Mouse (Mus musculus) MEL (cell line): ENCODE results near the gene Cmtm3.

Source experiments
- ETS1 ChIP-seq: IDR thresholded peaks from 2 replicates; pipeline ENCODE4 v1.6.1; 2012; ENCODE audit warnings: low read depth, mild to moderate bottlenecking, inconsistent platforms, low read length, improper control_type of control experiment, moderate library complexity
- MEF2A ChIP-seq: IDR thresholded peaks from 2 replicates; pipeline ENCODE4 v1.6.1; 2014; ENCODE audit warnings: low read depth, mild to moderate bottlenecking, inconsistent platforms, low read length, improper control_type of control experiment; ENCODE audit not compliant: poor library complexity, insufficient replicate concordance, severe bottlenecking; ENCODE audit errors: extremely low read depth
- POLR2A ChIP-seq, 2 experiments: IDR thresholded peaks; 2 replicates each; pipeline ENCODE4 v1.6.1; 2011 to 2012; ENCODE audit warnings: low read length in 2 of 2, mild to moderate bottlenecking in 2 of 2, control low read depth in 1 of 2, improper control_type of control experiment in 1 of 2, low read depth in 1 of 2, moderate library complexity in 1 of 2; ENCODE audit not compliant: control insufficient read depth in 1 of 2, insufficient read depth in 1 of 2, poor library complexity in 1 of 2
- TCF12 ChIP-seq: IDR thresholded peaks from 2 replicates; pipeline ENCODE4 v1.6.1; 2014; ENCODE audit warnings: low read depth, mild to moderate bottlenecking, inconsistent platforms, low read length, improper control_type of control experiment, moderate library complexity

DNA sequence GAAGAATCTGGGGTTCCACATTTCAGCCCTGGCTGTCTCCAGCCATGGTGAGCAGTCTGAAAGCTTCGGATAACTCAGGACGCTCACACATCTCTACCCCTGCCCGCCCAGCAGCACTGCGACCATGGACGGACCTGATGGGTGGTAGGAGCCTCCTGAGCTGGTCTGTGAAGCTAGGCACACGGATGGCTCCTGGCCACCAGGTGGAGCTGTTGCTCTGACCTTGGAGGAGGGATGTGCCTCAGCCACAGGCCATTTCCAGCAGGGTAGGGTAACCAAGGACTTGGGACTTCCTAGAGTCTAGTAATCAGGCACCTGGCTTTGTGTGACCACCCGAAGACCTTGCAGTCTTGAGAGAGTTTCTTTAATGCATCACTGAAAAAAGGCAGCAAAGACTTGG lies 4.7 kb downstream of the Cmtm3 start:
- TF ChIP-seq MEF2A (no peak), POLR2A (IDR thresholded peaks at IDR 0.05; ENCODE audit: control insufficient read depth in 1 of 2, insufficient read depth in 1 of 2, low read depth in 1 of 2, low read length in 2 of 2, poor library complexity in 1 of 2) (no peak; a peak in 1 of 4 replicates), TCF12 (no peak), ETS1 (no peak)
